Mouse (Mus musculus) ES-E14 (cell line): ENCODE results near the gene Cracr2a.

Experiments used
- CHD2 ChIP-seq: IDR thresholded peaks from 2 replicates; pipeline ENCODE4 v1.6.1; 2014; ENCODE audit warnings: mild to moderate bottlenecking, low read depth, low read length, inconsistent platforms
- HCFC1 ChIP-seq: IDR thresholded peaks from 2 replicates; pipeline ENCODE4 v1.6.1; 2012; ENCODE audit warnings: low read length, inconsistent platforms, borderline replicate concordance; ENCODE audit not compliant: insufficient read depth
- ZC3H11A ChIP-seq: IDR thresholded peaks from 2 replicates; pipeline ENCODE4 v1.6.1; 2012; ENCODE audit warnings: low read depth, mild to moderate bottlenecking, inconsistent platforms, low read length, borderline replicate concordance
- ZNF384 ChIP-seq: IDR thresholded peaks from 2 replicates; pipeline ENCODE4 v1.6.1; 2012; ENCODE audit warnings: low read depth, low read length, inconsistent platforms

DNA sequence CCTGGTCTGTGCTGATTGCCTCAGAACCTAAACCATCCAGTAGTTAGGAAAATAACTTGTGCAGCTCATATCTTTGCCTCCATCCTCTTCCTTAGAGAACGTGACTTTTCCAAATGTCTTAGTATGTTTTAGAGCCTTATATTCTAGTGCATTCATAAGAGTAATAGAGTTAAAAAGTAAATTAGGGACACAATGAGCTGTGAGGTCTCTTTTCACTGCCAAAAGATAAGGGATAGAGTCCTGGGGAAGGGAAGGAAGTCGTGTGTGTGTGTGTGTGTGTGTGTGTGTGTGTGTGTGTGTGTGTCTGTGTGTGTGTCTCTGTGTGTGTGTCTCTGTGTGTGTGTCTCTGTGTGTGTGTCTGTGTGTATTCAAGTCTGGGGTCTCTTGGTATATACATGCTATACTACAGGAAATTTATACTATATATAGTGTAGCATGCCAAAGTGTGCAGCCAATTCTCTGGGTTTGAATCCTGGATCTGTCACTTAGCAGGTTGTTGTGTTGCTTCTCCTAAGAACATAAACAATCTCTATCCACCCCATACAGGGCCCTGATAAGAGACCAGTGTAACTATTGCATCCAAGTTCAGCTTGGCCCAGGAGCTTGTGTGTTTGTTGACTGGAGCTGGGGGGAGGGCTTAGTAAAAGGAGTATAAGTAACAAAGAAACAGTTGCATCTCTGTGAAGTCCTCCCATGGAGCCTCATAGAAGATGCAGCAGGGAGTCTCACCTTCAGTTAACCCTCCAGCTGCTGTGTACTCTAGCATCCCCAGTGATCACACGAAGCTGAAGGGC lies 29.5 kb upstream of the Cracr2a start:
- TF ChIP-seq CHD2: no peak
- TF ChIP-seq ZC3H11A: no peak
- TF ChIP-seq HCFC1: no peak
- no peak for TF ChIP-seq ZNF384
